In the genomic region with DNA sequence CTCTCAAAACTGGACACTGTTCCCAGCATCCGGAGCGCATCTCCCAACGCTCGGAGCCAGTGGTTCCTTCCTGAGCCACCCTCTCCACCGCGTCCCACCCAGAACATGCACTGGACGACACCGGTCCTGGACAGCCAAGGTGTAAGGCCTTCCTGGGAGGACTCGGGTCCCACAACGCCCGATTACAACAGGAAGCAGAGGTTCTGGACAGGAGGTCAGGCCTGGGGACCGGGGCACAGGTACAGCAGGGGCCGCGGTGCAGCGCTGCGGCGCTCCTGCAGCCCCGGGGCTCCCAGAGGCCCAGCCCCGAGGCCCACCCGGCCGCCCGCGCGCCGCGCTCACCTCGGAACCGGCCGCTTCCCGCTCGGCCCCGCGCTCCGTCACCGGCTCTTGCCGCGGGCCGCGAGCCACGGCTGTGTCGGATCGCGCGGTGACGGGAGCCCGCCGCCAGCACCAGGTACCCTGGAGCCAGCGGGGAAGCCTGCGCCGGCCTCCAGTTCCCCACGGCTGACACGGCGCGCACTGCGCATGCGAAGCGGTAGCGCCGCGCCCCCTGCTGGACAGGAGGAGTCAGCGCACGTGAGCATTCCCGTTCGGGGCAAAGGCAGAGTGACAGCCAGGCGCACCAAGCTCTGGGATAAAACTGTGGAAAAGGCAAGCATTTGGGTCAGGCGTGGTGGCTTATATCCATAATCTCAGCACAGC, we compare ENCODE assay signal across 8 mouse cellular contexts. TPM values are rescaled to one million over a fixed set of nuclear protein-coding genes. Genes with fewer than 3 reads are reported as not detected.
A peak's percentile ranks its signal among the peaks of the same experiment; 100 is the strongest.
DNase-seq lines count a peak whose midpoint lies in the region; ATAC-seq lines count a peak whose summit lies in the region.

Gene Ext2, minus strand, starts transcription at position 524 of the 705 bp plus-strand sequence.

- H3K4me3 ChIP-seq in heart, embryonic 13.5 days = peak within 1 kb of the TSS; percentile 93
- H3K4me3 ChIP-seq in liver, embryonic 12.5 days = peak within 1 kb of the TSS; percentile 83
- peak within 1 kb of the TSS; percentile 93 for H3K4me3 ChIP-seq in stomach, embryonic 15.5 days (replicated peaks)

- H3K4me1 ChIP-seq in heart, embryonic 13.5 days = peaks cover 14% of the 10 kb centered on the region
- H3K4me1 ChIP-seq in liver, embryonic 12.5 days = peaks cover 32% of the 10 kb centered on the region
- peaks cover 6% of the 10 kb centered on the region for H3K4me1 ChIP-seq in stomach, embryonic 15.5 days

- peak within 1 kb of the TSS; percentile 86 for H3K4me2 ChIP-seq in heart, embryonic 13.5 days
- peak within 1 kb of the TSS; percentile 82 for H3K4me2 ChIP-seq in liver, embryonic 12.5 days
- H3K4me2 ChIP-seq in stomach, embryonic 15.5 days = peak within 1 kb of the TSS; percentile 58

- peak; percentile 92 for ATAC-seq in erythroid progenitor cell, adult 5-6 weeks (replicated peaks; ENCODE audit: low FRiP score, poor library complexity, severe bottlenecking)
- ATAC-seq in heart, embryonic 13.5 days (ENCODE audit: extremely low read depth, insufficient number of reproducible peaks, low FRiP score, low TSS enrichment) = peak; percentile 71
- ATAC-seq in liver, embryonic 12.5 days = peak; percentile 89
- ATAC-seq in stomach, embryonic 15.5 days (ENCODE audit: insufficient read depth, low FRiP score, low read depth) = peak; percentile 89

- H3K9ac ChIP-seq in heart, embryonic 13.5 days = peak within 1 kb of the TSS; percentile 98
- peak within 1 kb of the TSS; percentile 81 for H3K9ac ChIP-seq in liver, embryonic 12.5 days
- H3K9ac ChIP-seq in stomach, embryonic 15.5 days = peak within 1 kb of the TSS; percentile 92

- H3K9me3 ChIP-seq in heart, embryonic 13.5 days = no peaks in the 10 kb centered on the region
- H3K9me3 ChIP-seq in liver, embryonic 12.5 days (replicated peaks) = no peaks in the 10 kb centered on the region
- no peaks in the 10 kb centered on the region for H3K9me3 ChIP-seq in stomach, embryonic 15.5 days

- H3K27me3 ChIP-seq in heart, embryonic 13.5 days (replicated peaks) = no peaks in the 10 kb centered on the region
- H3K27me3 ChIP-seq in liver, embryonic 12.5 days (replicated peaks) = no peaks in the 10 kb centered on the region
- no peaks in the 10 kb centered on the region for H3K27me3 ChIP-seq in stomach, embryonic 15.5 days (replicated peaks)

- WGBS in heart, embryonic 13.5 days = under 1% methylated on average over 66 of the region's 66 CpGs
- under 1% methylated on average over 58 of the region's 66 CpGs for WGBS in liver, embryonic 12.5 days (ENCODE audit: insufficient replicate concordance)
- WGBS in stomach, embryonic 15.5 days = under 1% methylated on average over 52 of the region's 66 CpGs

- peaks cover 8% of the 10 kb centered on the region; the same call in 1 of the 2 replicates for H3K36me3 ChIP-seq in heart, embryonic 13.5 days
- peaks cover 10% of the 10 kb centered on the region; the same call in 1 of the 2 replicates for H3K36me3 ChIP-seq in liver, embryonic 12.5 days
- no peaks in the 10 kb centered on the region for H3K36me3 ChIP-seq in stomach, embryonic 15.5 days

- no peak within 1 kb of the TSS for H3K27ac ChIP-seq in heart, embryonic 13.5 days (replicated peaks)
- no peak within 1 kb of the TSS for H3K27ac ChIP-seq in liver, embryonic 12.5 days
- H3K27ac ChIP-seq in stomach, embryonic 15.5 days = no peak within 1 kb of the TSS

- DNase-seq in CD4-positive helper T cell, adult 2 months (ENCODE audit: low read depth, low spot score) = peak; percentile 87
- DNase-seq in brain, embryonic 18.5 days (ENCODE audit: low read depth, low spot score) = peak; percentile 60
- peak; percentile 95 for DNase-seq in kidney, postnatal 10 days
- DNase-seq in natural killer cell, adult 2 months (ENCODE audit: low spot score in 2 of 2) = peak; percentile 84 to 90

RNA-seq across cellular contexts. Expression of gene Ext2, which starts in this region (rescaled TPM):
- 10.1 and 16.6 TPM in 2 replicates for total RNA-seq in erythroid progenitor cell, adult 5-6 weeks (2015; ENCODE audit: low replicate concordance)
- total RNA-seq in erythroid progenitor cell, adult 5-6 weeks (2017; ENCODE audit: low replicate concordance) = 5.4 and 7.0 TPM in 2 replicates
- 68.3 and 72.2 TPM in 2 replicates for polyA plus RNA-seq in heart, embryonic 13.5 days (2015; fragmentation: Nextera tagmentation; extraction: Ambion mirVana)
- polyA plus RNA-seq in liver, embryonic 12.5 days (2016; fragmentation: Nextera tagmentation; extraction: Ambion mirVana) = 43.9 and 47.0 TPM in 2 replicates
- 102 and 109 TPM in 2 replicates for polyA plus RNA-seq in stomach, embryonic 15.5 days (2015; fragmentation: Nextera tagmentation; extraction: Ambion mirVana)
